Mouse (Mus musculus): Measurements from ENCODE around the gene Ptpro.

Gene Ptpro

DNA sequence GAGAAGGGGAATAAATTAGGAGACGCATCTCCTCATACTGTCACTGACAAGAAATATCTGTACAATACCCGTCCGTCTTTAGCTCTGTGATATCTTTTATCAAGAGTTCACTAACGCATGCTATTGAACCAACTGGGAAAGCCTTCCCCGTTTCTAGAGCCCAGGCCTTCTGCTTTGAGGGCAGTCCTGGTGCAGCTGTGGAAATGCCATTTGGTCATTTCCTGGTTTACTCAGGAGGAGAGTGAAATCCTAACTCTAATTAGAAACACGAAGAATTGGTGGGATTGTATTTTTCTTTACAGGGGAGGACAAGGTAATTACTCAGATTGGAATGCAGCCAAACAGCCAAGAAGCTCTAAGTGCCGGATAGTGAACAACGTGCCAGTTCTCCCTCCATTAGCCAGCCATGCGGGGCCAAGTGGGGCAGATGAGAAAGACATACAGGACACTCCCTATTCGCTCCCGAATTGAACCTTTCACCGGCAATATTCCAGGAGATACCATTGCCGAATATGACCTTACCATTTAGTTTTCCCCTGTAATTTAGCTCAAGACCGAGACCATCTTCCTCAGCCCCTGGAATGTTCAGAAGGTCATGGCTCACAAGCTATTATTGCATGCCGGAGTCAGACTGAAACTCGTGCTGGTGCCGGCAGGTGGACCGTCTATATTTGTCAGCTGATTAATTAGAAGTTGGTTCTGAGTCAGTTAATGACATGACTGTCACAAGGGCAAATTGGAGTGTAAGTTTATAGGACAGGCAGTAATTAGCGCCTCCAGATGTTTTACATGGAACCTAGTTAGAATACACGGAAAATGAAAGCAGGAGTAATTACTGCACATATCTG is 43.1 kb downstream of the Ptpro start:
- no peak for DNase-seq

- DNase-seq: no peak
These were observed 50.4 kb downstream of the Ptpro start for GRCm38 (mm10) chr6:137302561-137302960.

GRCm38 (mm10) chr6:137303824-137304223 is 51.7 kb downstream of the Ptpro start:
- DNase-seq: no peak

GRCm38 (mm10) chr6:137315265-137315664 is 63.1 kb downstream of the Ptpro start:
- DNase-seq: no peak

DNA sequence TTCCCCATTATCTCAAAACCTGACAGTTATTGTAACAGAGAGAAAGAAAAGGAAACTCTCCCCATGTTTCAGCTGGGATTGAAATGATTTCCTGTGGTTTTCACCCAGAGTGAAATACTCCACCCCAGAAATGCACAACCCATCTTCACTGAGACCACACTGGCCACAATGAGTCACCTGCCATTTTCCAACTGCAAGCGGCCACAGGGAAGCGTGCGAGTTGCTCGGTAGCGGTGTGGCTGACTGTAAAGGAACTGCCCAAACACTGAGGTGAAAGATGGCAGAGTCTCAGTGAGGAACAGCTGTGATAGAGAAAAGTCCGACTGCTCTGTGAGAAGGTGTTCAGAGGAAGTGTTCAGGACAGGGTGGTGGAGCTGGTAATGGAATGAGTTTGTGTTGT is 64.2 kb downstream of the Ptpro start:
- DNase-seq: no peak

- no peak for DNase-seq
These were observed 65.4 kb downstream of the Ptpro start for GRCm38 (mm10) chr6:137317509-137317908.

GRCm38 (mm10) chr6:137318242-137318861 is 66.2 kb downstream of the Ptpro start:
- no peak for DNase-seq

GRCm38 (mm10) chr6:137319658-137320057 is 67.5 kb downstream of the Ptpro start:
- no peak for DNase-seq

DNA sequence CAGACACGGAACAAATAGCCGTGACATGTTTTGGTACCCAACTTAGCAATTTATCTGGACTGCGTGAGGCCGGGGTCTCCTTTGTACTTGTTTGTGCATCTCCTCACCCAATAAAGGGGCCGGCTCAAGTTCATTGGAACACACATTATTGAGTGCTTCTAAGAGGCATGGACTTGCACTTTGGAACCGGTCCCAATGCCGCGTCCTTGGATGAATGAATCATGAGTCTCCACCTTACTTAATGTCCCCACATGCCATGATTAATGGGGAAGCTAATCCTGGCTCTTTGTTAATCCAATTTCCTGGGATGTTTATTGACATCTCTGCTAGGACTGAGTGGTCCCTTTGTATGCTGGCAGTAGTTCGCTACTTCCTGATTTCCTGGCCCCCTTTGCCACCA is 75.6 kb downstream of the Ptpro start:
- DNase-seq: no peak

- no peak for DNase-seq
These were observed 76.1 kb downstream of the Ptpro start for GRCm38 (mm10) chr6:137328228-137328627.

GRCm38 (mm10) chr6:137330782-137331181 is 78.7 kb downstream of the Ptpro start:
- no peak for DNase-seq

- DNase-seq: no peak
These were observed 79.7 kb downstream of the Ptpro start for GRCm38 (mm10) chr6:137331826-137332225.

DNA sequence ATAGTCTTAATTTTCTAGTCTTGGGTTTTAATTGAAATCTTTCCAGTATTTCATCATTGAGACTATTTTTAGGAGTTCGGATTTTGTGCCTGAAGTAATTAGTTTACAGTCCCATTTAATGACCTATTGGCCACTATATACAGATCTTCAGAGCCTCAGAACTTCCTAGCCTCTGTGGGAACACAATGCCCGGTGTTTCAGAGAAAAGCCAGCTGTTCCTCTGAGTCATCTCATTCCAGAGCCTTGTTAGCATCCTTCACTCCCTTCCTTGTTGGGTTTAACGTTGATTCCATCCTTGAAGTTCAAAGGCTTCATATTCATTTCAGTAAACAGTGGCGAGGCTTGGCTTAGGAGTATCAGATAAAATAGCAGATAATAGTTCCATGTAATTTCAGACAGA is 87.0 kb downstream of the Ptpro start:
- DNase-seq: no peak

- DNase-seq: no peak
These were observed 91.7 kb downstream of the Ptpro start for GRCm38 (mm10) chr6:137343688-137344441.

- no peak for DNase-seq
These were observed 108.0 kb downstream of the Ptpro start for GRCm38 (mm10) chr6:137360166-137360565.

DNA sequence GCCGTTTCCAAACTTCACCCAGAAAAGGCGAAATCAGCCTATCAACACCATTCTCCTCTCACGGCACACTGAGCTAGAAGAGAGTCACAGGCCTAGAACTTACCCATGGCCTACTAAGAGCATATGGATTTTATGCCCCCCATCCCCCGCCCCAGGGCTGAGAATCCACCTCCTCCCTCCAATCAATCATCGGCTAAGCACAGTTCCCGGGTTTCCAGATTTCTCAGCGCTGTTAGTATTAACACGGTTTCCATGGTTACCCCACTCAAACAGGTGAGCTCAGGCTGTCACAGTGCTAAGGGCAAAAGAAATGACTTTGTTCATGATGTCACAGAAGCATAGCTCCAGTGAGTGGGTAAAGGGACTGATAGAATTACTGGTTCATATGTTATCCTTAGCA is 110.1 kb downstream of the Ptpro start:
- DNase-seq: no peak

- DNase-seq: peak; percentile 45 to 49
These were observed 112.6 kb downstream of the Ptpro start for GRCm38 (mm10) chr6:137364681-137365080.

DNA sequence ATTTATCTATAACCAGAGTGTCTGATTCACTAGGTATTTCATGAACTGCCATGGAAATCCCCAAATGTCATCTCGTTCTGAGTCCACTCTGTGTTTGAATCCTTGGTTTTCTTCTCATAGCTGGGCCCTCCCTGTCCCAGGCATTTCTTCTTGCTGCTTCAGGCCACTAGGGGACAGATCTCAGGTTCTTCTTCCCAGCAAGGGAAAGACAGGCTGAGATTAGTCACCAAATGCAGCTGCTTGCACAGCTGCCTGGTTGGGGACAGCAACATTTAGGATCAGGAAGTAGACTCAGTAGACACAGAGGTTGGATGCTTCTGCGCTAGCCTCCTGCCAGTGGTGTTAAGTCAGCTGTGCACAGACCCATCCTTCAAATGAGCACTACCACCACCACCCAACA is 113.5 kb downstream of the Ptpro start:
- no peak for DNase-seq

- no peak for DNase-seq
These were observed 118.6 kb downstream of the Ptpro start for GRCm38 (mm10) chr6:137370745-137371144.

DNA sequence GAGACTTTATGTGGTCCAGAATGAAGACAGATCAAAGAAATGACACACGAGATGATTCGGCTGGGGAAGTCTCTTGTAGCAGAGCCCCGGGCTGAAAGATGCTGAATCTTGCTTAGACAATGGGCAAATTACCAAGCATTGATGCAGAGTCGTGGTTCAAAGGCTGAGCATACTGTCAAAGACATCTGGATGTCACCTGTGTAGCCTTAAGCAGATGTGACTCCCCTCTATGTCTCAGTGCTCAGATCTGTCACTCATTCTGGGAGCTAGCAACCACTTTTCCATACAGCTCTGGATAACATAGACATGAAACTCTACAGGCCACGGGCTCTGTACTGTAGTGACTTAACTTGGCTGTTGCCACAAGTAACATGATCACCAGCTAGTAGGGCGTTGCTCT is 119.3 kb downstream of the Ptpro start:
- no peak for DNase-seq

- DNase-seq: no peak
These were observed 121.8 kb downstream of the Ptpro start for GRCm38 (mm10) chr6:137373920-137374319.

DNA sequence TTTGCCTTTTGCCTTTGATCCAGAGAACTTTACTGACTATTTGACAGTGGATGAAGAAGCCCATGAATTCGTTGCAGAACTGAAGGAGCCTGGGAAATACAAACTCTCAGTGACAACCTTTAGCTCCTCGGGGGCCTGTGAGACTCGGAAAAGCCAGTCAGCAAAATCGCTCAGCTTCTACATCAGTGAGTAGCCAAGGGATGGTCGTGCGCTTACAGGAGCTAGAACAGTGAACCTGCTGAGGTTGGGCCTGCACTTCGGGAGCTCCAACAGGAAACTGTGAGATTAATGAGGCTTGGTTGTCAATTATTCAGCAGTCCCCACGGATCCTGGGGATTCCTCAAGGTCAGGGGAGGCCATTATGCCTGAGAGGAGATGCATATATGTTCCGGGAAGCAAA is 130.4 kb downstream of the Ptpro start:
- no peak for DNase-seq

GRCm38 (mm10) chr6:137386344-137386743 is 134.2 kb downstream of the Ptpro start:
- no peak for DNase-seq

GRCm38 (mm10) chr6:137386935-137387334 is 134.8 kb downstream of the Ptpro start:
- no peak for DNase-seq
